Mouse (Mus musculus) layer of hippocampus, postnatal 36 days (tissue): ENCODE measurements at regions not wholly inside any gene's neighbourhood (a gene's known extent, or its start where the extent isn't known, plus 50 kb on each side); places are given as distances from the start of the nearest gene placed in this dataset.

Experiments used
- DNase-seq, 2 experiments: peaks; one replicate each; pipeline ENCODE4 v3.0.0; 2022

DNA sequence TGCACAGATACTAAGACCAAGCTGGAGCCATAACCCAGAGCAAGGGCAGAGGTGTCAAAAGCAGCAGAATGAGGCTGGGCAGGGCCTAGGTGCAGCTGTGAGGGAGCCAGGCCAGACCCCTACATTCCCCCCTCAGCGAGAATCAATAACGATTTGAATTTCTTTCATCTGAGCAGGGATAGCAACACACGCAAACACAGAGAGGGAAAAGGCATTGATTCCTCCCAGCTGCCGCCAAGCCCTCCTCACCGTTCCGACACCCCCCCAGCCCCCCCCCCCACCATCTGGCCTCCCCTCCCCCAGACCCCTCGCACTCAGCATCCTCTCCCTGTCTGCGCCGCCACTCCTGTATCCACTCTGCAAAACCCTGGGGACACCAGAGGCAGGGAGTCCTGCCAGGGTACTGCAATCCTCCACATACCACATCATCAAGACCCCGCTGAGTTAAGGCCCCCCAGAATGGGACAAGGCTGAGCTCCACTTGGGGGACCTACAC is 166.9 kb downstream of the 3100002H09Rik start:
- DNase-seq, result no peak

DNA sequence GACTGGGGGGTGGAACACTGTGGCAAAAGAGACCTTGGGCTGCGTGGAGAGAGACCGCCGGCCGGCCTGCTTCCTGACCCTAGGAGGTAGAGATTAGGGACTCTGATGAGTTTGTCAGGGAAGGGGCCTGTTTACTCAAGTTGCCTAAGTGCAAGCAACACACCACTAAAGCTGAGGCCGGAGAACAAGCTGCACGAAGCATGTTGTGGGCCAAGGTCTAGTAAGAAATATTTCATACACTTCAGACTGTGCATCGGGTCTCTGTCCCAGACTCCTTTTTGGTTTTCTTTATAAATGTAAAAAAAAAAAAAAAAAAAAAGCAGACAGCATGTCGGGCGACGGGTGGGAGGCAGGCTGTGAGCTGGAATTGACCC is 167.5 kb downstream of the 3100002H09Rik start:
- DNase-seq, result no peak

DNA sequence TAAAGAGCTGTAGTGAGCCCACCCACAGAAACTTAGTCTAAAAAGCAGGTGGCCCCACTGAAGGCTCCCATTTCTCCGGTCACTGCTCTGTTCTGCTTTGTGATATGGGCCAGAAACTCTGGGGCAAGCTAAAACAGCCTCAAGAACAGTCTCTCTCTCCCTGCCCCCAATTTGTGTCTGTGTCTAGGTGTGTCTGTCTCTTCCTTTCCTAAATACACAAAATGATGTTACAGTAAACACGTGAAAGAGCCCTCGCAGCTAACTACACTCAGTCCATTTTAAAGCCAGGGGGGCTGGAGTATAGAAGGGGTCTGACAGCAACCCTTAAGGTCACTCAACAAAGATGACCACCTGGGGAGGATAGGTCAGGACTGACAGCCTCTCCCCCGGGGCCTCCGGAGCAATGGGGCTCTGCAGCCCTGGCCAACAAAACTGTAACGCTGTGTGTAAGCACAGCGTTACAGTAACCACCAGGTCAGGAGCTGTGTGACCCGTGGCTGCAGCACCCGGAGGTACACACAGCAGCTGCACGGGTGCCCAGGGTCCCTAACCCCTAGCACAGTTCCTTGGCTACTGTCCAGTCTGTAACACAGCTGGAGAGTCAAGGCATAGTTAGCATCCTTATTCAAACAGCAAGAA is 168.0 kb downstream of the 3100002H09Rik start:
- DNase-seq, result no peak

DNA sequence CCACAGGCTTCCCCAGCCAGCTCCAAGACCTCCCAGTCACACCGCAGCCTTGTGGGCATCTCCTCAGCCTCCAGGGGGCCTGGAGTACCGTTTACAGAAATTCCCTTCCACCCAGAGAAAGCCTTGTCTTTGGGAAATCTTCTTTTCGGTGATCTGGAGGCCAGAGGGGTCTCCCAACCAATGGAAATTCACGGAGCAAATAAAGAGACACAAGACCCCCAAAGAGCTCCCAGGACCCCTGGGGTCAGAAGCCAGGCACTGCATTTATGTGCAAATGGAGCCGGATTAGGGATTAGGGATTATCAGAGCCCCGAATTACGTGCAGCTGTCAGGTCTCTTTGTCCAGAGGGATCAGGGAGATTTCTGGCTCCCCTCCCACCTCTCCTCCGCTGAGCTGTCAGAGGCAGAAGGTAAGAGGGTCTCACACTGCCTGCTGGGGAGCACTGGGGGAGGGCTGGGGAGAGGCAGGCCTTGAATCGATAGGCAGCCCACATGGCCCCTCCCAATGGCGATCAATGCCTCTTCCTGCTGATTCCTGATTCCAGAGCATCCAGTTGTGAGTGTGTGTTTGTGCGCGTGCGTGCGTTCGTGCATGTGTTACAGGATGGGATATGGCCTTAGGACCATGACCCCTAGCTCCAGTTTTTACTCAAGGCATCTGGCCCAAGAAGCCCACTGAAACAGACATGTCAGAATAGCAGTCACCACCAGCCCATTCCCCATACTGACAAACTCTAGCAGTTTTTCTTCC is 168.7 kb downstream of the 3100002H09Rik start:
- DNase-seq, result no peak

DNA sequence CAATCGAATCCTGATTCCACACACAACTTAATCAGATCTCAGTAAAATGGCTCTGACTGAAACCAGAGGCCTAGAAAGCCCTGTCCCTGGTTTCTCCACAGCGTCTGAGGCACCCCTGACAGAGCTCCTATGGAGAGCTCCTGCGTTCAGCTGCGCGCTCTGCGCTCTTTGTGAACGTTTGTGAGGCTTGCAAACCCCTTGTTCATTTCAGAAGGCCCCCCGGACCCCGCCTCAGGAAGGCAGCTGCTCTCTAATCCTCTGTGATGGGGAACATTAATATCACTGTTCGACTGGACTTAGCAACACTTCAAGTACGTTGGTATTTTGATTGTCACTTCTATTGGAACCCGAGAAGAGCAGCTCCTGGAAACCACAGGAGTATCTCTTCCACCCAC is 175.6 kb downstream of the 3100002H09Rik start:
- no peak for DNase-seq

DNA sequence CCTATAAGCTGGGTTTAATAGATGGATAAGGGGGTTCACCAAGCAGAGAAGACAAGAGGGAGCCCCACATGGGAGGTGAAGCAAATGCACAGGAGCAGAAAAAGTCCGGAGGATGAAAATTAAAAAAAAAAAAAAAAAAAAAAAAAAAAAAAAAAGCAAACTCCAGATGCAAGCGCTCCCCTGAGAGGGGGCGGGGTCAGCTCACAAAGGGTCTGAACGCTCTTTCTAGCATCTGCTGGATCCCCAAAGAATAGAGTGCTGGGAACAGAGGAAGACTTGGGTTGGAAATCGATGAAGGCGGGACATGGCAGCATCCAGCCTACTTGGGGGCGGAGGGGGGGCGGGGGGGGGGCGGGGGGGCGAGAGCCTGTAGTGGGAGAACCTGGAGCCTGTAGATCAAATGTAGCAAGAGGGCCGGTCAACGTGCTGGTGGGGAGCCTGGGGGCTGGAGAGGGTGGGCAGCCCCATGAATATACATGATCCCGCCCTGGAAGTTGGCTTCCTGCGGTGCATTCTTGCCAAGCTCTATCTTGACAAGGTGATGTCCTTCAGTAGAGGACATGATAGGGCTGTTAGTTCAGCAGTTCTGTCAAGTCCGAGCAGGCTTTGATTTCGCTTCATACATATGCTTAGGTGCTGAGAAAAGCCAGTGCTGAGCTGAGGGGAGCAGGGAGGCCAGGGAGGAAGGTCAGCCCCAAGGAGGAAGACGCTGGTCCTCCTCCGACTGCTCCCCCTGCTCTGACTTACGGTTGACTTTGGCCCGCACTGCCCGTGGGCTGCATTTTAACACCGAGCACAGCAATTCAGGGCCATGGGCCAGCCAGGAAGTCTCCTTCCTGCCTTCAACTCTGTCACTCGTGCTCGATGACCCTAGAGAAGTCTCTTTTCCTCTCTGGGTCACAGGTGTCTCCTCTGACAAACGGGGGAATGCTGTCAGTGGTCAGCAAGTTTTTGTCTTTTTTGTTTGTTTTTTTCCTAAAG is 176.3 kb downstream of the 3100002H09Rik start:
- no peak for DNase-seq

DNA sequence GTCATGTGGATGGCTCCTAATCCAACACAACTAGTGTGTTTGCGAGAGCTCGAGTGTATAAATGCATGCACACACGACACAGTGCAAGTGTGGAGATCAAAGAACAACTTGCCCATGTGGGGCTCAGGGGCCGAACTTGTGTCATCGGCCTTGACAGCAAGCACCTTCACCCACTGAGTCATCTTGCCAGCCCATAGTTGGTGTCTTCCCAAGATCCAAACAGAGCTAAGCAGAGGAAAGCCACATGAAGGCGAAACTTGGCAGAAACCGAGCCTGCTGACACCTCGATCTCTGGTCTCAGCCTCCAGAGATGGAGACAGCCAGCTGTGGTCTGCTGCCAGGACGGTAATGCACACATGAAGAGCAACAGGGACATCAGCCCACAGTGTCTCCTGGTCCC is 177.1 kb downstream of the 3100002H09Rik start:
- DNase-seq, result no peak

DNA sequence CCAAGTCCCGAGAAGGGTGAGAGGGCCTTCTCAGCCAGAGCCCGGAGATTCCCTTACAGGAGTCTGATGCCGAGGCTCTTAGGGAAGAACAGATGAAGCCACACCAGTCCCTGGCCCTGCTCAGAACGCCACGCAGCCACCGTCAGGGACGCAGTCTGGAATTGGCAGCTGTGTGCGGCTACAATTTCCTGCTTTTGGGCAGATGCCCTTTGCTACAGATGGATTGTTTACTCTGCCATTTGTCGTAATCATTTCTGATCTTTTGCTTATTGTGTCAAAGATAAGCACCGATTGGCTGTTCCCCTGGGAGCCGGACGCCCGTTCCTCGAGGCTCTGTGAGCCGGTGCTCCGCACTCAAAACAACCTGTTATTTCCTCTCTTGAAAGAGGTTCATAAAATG is 179.4 kb downstream of the 3100002H09Rik start:
- no peak for DNase-seq

DNA sequence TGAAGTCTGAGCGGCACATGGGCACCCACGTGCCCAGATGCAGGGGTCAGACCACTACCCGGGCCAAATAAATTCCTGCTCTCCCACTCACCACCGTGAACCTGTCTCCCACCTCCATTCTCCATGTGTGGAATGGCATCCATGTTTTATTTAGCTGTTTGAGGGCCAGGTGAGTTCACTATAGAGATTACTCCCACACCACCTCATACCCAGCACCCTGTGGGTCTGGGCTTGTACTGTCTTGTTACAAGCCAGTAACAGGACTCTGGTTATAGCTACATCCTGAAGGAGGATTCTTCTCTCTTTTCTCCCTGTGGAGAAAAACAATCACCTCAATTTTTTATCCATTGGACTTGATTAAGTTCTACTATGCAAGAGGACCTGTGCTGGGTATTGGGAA is 181.8 kb downstream of the 3100002H09Rik start:
- no peak for DNase-seq

DNA sequence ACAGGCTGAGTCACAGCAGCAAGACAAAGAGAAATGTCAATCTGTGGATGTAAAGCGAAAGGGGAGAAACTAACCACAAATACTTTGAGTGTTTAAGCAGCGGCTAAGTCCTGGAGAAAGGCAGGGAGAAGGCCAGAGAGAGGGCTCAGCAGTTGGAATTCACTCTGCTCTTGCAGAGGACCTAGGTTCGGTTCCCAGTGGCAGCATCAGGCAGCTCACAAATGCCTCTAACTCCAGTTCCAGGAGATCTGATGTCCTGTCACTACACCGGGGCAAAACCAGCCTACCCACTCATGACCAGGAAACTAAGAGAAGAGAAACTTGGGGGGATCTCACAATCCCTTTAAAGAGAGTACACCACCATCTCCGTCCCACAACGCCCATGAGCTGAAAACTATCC is 188.2 kb downstream of the 3100002H09Rik start:
- no peak for DNase-seq

DNA sequence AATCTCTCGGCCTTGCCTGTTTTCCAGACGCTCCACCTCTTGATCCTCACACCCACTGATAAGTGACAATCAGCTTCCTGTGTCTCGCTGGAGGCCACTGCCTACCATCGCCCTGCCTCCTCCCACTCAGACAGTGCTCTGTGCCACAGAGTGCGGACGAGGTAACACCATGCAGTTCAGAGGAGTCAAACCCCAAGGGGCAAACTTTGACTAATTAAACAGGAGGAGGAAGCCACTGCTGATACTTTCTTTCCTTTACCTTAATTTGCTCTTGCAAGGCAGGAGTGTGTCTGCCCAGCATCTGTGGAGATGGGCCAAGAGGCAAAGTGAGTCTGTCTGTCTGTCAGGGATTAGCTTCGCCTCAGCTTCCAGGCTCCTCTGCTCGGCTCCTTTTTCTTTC is 192.2 kb downstream of the 3100002H09Rik start:
- no peak for DNase-seq

DNA sequence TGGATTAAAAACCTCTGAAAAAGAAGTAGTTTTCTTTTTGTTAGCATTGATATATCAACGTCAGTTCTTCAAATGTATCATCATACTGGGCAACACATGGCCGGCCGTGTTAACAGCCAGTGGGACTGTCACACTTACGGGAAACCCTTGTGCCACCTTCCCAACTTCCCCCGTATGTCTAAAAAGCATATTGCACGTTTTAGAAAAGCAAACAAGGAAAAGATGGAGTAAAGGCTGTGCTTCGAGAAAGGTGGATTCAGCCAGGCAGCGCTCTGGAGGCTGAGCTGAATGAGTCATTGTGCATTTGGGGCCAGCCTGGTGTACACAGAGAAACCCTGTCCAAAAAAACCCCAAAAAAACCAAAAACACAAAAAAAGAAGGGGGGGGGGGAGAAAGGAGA is 193.4 kb downstream of the 3100002H09Rik start:
- DNase-seq, result no peak

DNA sequence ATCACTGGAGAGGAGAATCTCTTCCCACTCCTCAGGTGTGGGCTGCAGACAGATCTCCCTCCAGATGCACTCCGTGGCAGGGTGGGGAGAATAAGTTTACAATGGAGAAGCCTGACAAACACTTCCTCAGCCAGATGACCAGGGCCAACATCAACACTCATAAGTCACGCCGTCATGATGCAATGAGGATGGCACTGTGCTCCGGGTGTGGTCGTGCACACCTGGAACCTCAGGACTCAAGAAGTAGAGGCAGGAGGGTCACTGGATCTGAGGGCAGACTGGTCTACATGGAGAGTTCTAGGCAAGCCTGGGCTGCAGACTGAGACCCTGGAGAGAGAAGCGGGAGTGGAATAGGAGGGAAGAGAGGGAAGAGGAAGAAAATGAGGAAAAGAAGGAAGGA is 194.3 kb downstream of the 3100002H09Rik start:
- DNase-seq, result no peak

DNA sequence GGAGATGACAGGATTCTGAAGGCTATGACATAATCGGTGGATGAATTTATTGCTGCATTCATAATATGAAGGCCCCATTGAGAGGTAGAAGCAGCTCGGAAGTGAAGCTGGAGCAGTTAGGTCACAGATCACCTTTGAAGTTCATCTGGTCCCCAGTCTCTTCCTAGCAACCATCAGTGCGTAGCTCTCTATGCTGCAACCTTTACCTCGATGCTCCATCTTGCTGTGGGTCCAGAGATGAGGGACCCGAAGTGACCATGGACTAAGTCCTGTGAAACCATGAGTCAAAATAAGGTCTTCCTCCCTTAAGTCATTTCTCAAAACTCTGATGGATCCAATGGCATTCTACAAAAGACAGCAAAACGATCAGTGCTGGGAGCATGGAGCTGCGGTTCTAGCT is 196.2 kb downstream of the 3100002H09Rik start:
- no peak for DNase-seq

DNA sequence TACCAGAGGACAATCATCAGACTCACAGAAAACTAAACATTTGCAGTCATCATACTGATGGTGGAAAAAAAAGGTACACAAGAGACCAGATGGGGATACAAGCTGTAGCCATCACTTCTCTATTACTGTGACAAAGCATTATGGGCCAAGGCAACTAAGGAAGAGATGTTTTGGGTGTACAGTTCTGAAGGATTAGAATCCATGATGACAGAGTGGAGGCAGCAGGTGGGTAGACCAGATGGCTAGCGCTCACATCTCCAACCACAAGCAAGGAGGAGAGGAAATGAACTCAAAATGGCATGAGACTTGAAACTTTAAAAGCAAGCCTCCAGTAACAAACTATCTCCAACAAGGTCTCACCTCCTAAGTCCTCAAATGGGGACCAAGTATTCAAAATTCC is 201.3 kb downstream of the 3100002H09Rik start:
- no peak for DNase-seq

DNA sequence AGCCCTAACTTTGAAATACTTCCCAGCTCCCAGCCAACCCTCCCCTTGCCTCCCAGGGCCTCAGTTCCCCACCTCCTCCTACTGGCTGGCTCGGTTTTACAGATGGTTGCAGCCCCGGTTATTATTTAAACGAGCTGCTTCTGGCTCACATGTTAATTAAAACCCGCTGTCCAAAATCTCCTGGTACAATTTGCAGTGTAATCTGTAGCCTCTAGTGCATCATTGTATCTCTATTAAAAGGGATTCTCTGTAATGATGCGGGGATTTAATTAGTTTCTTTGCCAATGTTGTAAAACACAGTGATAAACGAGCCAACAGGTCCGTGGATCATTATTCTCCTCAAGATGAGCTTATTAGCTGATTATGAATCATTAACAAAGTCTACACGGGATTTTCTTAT is 208.5 kb downstream of the 3100002H09Rik start:
- no peak for DNase-seq

DNA sequence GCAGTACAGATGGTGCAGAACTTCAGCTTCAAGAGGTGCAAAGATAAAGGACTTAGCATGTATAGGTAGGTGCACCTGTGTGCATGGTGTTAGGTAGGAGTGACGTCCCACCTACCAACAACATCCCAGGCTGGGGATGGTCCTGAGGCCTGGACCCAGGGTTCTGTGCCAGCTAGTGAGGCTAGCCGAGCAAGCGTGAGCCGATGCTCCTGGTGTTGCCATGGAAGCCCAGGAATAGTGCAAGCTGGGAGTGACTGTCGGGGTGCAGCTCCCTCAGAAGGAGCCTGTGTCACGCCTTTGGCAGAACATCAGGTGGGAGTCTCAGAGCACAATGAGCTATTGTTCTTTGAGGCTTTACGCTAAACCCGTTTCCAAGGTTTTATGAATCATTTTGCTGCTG is 209.9 kb downstream of the 3100002H09Rik start:
- DNase-seq, result peak; percentile 40 to 45

DNA sequence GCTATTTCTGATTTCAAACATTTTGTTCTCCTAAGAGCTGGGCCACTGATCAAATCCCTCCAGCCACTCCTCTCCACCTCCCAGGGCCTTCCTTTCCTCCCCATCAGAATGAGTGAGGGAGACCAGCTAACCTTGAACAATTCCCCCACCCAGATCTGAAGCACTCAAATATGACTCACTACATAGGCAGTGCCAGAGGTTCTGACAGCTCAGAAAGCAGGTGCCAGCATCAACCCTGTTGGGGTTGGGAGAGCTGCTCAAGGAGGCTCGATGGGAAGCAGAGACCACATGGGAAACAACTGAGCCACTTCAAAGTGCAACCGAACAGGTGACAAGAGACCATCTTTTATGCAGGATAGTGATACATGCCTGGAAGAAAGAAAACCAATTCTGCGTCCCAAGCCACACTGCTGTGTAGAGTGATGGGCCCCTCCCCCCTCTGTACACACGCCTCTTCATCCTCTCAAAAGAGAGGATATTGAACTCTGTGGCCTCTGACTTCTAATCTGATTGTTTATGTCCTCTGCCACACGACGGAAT is 210.4 kb downstream of the 3100002H09Rik start:
- no peak for DNase-seq

DNA sequence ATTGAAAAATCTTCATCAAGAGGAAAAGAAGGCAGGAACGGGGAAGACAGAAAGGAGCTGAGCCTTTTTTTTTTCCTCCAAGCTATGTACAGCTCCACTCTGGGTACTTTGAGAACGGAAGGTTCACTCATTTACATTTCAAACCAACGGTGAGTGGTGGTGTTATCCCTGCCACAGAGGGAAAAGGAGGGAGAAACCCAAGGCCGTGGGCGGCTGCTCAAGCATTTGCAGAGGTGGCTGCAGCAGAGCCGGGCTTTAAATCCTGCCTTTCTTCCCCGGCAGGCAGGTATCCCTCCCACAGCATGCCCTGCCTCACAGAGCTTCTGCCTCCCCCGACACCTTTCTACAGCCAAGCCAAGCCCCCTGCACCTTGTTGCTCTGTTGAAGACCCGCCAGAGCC is 212.2 kb downstream of the 3100002H09Rik start:
- no peak for DNase-seq

DNA sequence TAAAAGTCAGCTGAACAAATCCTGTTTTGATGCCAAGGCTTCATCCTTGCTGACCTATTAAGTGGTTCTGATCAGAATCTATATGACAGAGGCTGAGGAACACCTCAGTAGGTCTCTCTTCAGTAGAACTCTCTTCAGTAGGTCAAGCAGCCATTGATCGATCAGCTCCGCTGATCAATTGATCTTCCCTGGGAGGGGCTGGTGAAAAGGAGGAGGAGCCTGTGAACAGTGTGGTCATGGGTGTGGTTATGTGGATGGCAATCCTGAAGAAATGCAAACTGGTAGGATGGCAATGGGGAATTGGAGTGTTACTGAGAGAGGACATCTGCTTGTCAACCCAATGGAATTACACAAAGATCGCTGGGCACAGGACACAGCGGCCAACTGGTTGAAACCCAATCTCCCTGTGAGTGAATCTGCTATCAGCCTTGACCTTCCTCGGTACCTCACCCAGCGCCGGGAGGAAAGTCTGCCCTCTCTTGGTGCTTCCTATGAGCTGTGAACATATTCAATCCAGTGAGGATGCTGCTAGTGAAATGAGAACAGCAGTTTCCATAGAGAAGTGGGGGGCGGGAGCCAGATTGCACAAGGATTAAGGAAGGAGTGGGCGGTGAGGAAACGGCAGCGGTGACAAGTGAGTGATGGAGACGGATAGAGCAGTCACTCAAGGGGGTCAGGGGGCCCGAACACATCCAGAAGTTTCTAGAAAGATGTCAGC is 213.9 kb downstream of the 3100002H09Rik start:
- peak in 1 of 2 experiments; percentile 47 for DNase-seq

DNA sequence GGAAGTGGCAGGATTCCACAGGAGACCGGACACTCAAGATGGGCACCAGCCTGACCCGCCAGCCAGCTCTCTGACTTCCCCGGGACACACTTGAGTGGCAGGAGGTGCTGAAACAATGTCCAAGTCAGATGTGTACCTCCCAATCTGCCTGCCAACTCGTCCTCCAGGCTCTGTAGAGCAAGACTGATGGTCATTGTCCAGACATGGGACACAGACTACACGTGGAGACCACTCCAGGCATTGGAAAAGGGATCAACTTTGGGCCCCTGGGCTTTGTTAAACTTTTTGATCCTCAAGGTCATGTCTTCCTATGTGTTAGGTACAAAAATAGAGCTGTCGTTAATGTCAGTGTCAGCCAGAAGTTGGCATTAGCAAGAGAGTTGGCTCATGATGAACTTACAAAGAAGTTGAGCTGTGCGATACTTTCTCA is 214.6 kb downstream of the 3100002H09Rik start:
- DNase-seq, result no peak
